Mouse (Mus musculus) left cerebral cortex, adult 2 months (tissue): ENCODE results near the gene Mcf2. TPM values are rescaled to one million over a fixed set of nuclear protein-coding genes. Genes with fewer than 3 reads are reported as not detected.

Experiments used
- DNase-seq, 2 experiments: peaks; one replicate each; pipeline ENCODE4 v3.0.0; 2021 to 2022; ENCODE audit warnings: low spot score in 2 of 2, mixed read lengths in 1 of 2; ENCODE audit errors: extremely low spot score in 1 of 2
- H3K27ac ChIP-seq: fragments of 200-600 bp; 2 replicates; pipeline ENCODE4 v1.8.1; 2022
- H3K4me3 ChIP-seq: fragments of 200-600 bp; 2 replicates; pipeline ENCODE4 v1.8.1; 2022
- CTCF ChIP-seq: fragments of 200-600 bp; IDR thresholded peaks from 2 replicates; pipeline ENCODE4 v1.8.1; 2022; ENCODE audit warnings: antibody characterized with exemption, mild to moderate bottlenecking, moderate library complexity
- intact Hi-C: fragments of 180-260 bp; cut with DNase I; formaldehyde crosslinking; loops from one replicate; pipeline ENCODE4 v1.15.1; 2025
- long read RNA-seq, 2 experiments: library from polyadenylated mRNA; stranded (forward); transcript quantifications; one replicate each; pipeline ENCODE4 v2.0.0; 2021; ENCODE audit warnings: borderline mapping rate in 2 of 2
- total RNA-seq, 2 experiments: library from RNA; stranded (reverse); gene quantifications; 2 replicates each; pipeline ENCODE4 v1.2.3; 2021

The Mcf2 gene
- total RNA-seq, result 1 to 10 TPM; 4.8 TPM
- long read RNA-seq, experiment 1, partial matches to known transcripts, result 0 of 5 reads
- long read RNA-seq, experiment 1, other reads (novel, unspliced or antisense), result 4 of 5 reads
- long read RNA-seq, experiment 2, partial matches to known transcripts, result 2 of 8 reads
- long read RNA-seq, experiment 2, other reads (novel, unspliced or antisense), result 4 of 8 reads

DNA sequence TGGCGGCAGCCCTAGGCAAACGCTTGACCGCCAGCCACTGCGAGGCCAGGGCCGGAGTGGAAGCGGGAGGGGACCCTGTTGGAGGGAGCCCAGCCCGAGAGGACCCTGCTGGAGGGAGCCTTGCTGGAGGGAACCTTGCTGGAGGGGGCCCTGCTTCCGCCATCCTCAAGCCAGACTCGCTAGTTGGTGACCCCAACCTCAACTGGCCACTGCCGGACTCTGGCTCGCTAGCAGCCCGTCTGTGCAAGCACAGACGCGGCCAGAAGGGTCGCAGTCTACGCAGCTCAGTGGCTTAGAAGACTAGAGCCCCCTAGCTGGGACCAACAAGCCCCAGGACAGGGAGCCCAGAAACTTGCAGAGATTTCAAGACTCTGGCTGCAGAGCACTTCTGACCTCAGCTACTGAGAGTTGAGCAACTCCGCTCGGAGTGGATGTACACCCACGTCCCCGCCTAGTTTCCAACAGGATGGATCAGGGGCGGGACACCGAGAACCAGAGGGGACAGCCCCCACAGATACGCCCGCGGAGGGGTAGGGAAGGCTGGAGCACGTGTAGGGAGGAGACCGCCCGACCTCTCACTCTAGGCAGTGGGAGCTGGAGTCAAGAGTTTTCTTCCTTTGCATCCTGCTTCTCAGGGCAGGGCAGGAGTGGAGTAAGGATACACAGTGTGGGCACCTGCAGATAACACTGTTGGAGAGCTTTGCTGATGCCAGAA, at the start of gene Mcf2:
Gene Mcf2, minus strand, starts transcription at position 346 of the 715 bp plus-strand sequence.
- H3K4me3 ChIP-seq, result peak within 1 kb of the TSS; percentile 25
- DNase-seq, result no peak
- no peak for TF ChIP-seq CTCF
- intact Hi-C loops, result no loop called here
- no peak within 1 kb of the TSS for H3K27ac ChIP-seq

DNA sequence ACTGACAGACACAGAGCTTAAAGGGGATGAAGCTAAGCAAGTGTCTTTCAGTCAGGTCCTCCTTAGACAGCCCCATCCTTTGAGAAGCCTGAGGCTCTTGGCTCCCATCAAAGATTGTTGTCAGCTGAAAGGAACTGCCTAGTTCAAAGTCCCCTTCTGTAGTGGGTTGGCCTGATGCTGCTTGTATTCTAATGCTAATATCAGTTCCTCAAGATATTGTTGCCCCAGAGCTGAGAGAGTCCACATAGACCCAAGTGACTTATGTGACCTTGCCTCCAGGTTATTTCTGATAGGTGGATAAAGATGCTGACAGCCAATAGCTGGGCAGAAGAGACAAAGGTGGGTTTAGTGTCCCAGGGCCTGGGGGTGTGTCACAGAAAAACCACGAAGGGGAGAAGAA, 8.8 kb upstream of the Mcf2 start:
- H3K27ac ChIP-seq, result no peak overlapping the region
- H3K4me3 ChIP-seq, result no peak overlapping the region
- intact Hi-C loops, result no loop called here
- no peak for TF ChIP-seq CTCF
- DNase-seq, result no peak

DNA sequence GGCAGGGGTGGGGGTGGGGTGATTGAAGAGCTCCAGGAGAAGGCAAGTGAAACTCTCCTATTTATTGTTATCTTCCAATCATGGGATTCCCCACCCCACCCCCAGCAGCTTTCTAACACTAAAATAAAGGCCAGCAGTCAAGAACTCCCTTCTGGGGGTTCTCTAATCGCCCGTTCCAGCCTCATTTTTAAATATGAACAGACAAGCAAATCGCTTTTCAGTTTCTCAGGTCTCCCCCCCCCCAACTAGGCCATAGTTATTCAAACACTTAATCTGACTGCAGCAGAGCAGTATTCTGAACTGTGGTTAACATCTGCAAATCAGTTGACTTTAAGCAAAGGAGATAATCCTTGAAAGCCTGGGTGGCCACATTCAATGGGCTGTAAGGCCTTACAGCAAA, 3.7 kb upstream of the Mcf2 start:
- intact Hi-C loops, result no loop called here
- no peak for DNase-seq
- no peak for TF ChIP-seq CTCF
- no peak overlapping the region for H3K27ac ChIP-seq
- H3K4me3 ChIP-seq, result no peak overlapping the region

DNA sequence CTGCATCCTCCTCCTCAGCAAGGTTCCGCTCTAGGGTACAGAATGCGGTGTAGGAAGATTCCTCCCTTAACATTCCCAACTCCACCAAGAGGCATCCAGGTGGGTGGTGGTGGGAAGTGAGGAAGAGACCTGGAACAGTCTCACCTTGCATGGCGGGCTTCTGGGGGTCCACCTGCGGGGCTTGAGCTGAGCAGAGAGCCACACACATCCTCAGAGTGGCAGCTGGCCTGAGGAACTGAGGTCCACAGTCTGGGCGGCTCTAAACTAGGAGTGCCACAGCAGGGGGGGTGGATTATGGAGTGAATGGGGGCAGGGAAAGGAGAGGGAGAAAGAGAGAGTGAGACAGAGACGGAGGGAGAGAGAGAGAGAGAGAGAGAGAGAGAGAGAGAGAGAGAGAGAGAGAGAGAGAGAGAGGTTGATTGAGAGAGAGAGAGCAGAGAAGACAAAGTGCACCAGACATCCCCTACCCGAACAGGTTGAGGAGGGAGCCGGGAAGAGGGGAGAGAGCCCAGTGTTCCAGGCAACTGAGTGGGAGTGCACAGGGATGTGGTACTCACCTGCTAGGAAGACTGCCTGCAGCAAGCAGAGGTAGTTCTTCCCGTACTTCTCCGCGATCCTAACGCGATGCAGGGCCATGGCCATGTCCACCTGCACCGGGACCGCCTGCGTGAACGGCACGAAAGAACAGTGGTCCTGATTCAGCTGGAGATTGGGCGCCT, 705 bp downstream of the Mcf2 start:
- no peak for TF ChIP-seq CTCF
- Histone ChIP-seq H3K27ac (no peak overlapping the region), H3K4me3 (peak overlapping the region; percentile 25)
- intact Hi-C loops, result no loop called here
- DNase-seq, result no peak

DNA sequence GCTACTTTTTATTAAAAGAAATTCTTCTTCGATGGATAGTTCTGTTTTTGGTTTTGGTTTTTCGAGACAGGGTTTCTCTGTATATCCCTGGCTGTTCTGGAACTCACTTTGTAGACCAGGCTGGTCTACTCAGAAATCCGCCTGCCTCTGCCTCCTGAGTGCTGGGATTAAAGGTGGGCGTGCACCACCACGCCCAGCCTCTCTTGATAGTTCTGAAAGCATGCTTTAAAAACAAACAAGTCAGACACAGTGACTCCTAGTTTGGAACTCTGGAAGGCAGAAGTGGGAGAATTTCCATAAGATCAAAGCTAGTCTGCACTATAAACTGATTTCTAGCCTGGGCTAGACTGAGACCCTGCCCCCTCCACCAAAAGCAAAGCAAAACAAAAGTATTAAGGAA, 8.8 kb downstream of the Mcf2 start:
- intact Hi-C loops, result no loop called here
- Histone ChIP-seq H3K27ac (no peak overlapping the region), H3K4me3 (no peak overlapping the region)
- no peak for TF ChIP-seq CTCF
- DNase-seq, result no peak

DNA sequence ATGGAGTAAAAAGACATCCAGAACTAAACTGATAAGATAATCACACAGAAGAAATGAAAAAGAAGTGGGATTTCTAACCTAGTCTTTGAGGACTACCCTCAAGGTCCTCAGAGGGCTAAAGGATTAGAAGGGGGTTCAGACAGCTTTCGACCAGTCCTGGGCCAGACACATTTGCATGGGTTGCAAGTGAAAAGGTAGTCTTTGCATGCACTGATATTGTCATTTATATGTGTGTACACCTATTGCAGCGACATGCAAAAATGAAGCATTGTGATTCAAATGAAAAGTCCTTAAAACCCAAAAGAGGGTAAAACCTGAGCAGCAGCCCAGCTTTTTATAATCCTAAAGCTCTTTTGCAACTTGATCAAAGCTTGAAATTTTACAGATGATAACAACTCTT, 9.4 kb downstream of the Mcf2 start:
- no peak for DNase-seq
- no peak overlapping the region for H3K27ac ChIP-seq
- intact Hi-C loops, result no loop called here

DNA sequence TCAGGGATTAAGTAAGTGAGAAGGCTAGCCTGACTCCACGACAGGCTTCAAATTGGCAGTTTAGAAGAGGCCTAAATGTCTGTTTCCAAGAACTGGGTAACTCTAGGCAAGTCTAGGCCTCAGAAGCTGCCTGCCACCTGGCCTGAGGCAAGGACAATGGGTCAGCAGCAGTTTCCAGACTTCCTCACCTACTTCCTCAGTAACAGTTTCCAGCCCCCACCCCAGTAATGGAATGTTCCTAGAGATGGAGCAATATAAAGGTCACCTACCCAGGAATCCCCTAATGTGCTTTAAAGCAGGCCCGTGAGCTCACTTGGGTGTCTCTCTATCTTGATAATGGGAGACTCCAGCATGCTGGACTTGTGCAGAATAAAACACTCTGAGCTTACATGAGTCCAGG, 10.1 kb downstream of the Mcf2 start:
- no peak overlapping the region for H3K4me3 ChIP-seq
- TF ChIP-seq CTCF, result no peak
- H3K27ac ChIP-seq, result no peak overlapping the region
- intact Hi-C loops, result no loop called here
- no peak for DNase-seq

More for the DNA sequence above, 9.4 kb downstream of the Mcf2 start:
- H3K4me3 ChIP-seq, result no peak overlapping the region
- TF ChIP-seq CTCF, result no peak

DNA sequence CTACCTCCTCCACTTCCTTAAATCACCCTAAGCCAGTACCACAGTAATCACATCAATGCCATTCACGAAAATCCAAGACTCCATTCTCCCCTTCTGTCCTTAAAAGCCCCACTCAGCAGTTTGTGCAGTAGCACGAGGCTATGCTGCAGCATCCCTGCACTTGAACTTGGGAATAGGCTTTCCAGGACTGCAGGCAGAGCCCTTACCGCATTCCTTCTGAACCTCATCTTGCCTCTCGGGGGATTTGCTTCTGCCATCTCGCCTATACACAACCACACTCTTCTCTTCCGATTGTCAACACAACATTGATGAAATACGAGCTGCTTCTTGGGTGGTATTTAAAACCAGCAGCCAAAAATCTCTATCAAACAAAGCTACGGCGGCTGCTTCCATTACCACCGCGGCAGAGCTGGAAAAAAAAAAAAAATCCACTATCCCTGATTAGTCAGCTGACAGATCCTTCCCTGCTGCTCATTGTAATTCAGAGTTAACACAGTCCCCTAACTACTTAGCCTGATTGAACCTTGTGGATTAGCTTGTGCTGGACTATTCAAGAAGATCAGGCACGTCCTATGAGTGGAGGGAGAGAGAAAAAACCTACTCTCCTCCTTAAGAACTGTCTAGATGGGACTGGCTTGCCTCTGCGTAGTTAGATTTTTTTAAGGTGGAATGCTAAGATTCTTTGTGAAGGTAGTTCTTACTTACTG, 31.5 kb downstream of the Mcf2 start:
- Histone ChIP-seq H3K4me3 (peak overlapping the region; percentile 46), H3K27ac (peak overlapping the region; percentile 61)
- no peak for TF ChIP-seq CTCF
- intact Hi-C loops, result loop anchor here (10.0 kb wide), 1 partner anchor 257 kb away; no protein-coding TSS in a partner anchor
- DNase-seq, result peak in 1 of 2 experiments; percentile 11

DNA sequence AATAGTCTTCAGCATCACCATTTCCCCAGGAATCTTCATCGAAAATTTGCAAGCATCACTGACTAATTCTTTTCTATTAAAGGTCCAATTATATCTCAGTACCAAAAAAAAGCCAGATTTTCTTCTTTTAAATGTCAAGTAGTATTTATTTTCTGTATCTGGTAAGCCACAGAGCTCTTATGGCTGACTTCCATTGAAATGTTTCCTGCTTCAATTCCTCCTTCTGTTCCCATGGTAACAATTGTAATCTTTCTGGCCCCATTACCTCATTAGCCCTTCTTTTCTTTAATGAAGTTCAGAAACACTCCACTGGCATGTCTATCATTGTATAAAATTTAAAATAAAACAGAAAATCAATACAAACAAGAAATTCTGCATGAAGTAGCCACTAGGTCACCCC, 103.5 kb downstream of the Mcf2 start:
- intact Hi-C loops, result no loop called here
- no peak for TF ChIP-seq CTCF

DNA sequence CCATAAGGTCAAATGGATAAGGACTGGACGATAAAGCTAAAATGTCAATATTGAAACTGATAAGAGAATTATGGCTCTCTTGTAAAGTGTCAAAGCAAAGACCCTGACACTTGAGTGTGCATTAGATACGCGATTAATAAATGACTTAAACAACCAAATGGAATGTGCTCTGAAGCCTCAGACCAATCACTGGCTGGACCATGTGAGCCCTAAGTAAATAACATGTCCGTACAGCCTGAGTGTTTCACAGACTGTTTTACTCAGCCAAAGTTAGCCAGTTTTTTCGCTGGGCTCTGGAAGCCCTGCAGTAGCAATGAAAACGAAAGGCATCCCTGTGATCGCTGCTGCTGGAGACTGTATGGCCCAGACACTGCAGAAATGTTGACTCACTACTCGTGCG, 123.7 kb downstream of the Mcf2 start:
- no peak for DNase-seq
- H3K27ac ChIP-seq, result no peak overlapping the region
- no peak overlapping the region for H3K4me3 ChIP-seq
- intact Hi-C loops, result no loop called here
- TF ChIP-seq CTCF, result no peak

More for the DNA sequence above, 103.5 kb downstream of the Mcf2 start:
- no peak for DNase-seq
- H3K4me3 ChIP-seq, result no peak overlapping the region
- no peak overlapping the region for H3K27ac ChIP-seq

DNA sequence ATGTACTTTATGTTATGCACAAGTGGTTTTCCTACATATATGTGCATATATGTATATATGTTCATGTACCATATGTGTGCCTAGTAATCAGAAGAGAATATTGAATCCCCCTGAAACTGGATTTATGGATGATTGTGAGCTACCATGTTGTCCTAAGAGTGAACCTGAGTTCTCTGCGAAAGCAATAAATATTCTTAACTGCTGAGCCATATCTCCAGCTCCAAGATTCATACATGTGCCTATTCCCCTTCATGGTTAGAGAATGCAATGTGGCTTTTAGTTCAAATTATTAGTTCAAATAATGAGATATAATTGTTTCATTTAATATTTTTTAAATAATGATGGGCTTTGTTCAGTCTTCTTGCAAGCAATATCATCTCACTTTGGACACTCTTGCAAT, 124.1 kb downstream of the Mcf2 start:
- Histone ChIP-seq H3K4me3 (no peak overlapping the region), H3K27ac (no peak overlapping the region)
- no peak for DNase-seq
- intact Hi-C loops, result no loop called here
- TF ChIP-seq CTCF, result no peak

DNA sequence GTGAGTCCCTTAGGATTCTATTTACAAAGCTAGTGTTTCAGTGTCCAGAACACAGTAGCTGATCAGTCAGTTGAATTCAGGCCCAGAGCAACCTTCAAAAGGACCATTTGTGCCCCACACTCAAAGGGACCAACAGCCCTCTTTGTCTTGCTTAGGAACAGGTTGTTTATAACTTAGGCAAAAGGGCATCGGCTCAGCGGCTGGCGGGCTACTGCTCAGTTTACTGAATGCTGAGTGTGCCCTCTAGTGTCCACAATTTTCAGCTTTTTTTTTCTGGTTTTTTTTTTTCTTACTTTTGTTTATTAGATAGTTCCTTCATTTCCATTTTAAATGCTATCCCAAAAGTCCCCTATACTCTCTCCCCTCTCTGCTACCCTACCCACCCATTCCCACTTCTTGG, 152.2 kb downstream of the Mcf2 start:
- TF ChIP-seq CTCF, result peak; percentile 59
- Histone ChIP-seq H3K27ac (no peak overlapping the region), H3K4me3 (no peak overlapping the region)
- DNase-seq, result peak; percentile 11 to 21
- intact Hi-C loops, result loop anchor here (1.0 to 10.0 kb wide), 5 partner anchors 438 to 1402 kb away; no protein-coding TSS in a partner anchor
